Mouse (Mus musculus) cortical plate, adult 2 months (tissue): ENCODE measurements around the gene Rtl6. TPM values are rescaled to one million over a fixed set of nuclear protein-coding genes. Genes with fewer than 3 reads are reported as not detected.
A peak's percentile ranks its signal among the peaks of the same experiment; 100 is the strongest.

ENCODE experiments used
- H3K27ac ChIP-seq: fragments of 200-500 bp; 2 replicates; pipeline ENCODE4 v1.5.1; 2012; ENCODE audit warnings: low read length, control low read depth, inconsistent platforms; ENCODE audit not compliant: insufficient read depth
- H3K4me1 ChIP-seq: fragments of 200-500 bp; 2 replicates; pipeline ENCODE4 v1.6.1; 2011; ENCODE audit warnings: low read length; ENCODE audit not compliant: control insufficient read depth, insufficient read depth
- H3K4me3 ChIP-seq: fragments of 200-500 bp; 2 replicates; pipeline ENCODE4 v1.5.1; 2011; ENCODE audit warnings: mild to moderate bottlenecking, low read length, control low read depth; ENCODE audit not compliant: insufficient read depth
- CTCF ChIP-seq: fragments of 200-500 bp; IDR thresholded peaks from 2 replicates; pipeline ENCODE4 v1.5.1; 2011; ENCODE audit warnings: mild to moderate bottlenecking, control low read depth, low read length; ENCODE audit not compliant: insufficient read depth; ENCODE audit errors: extremely low read depth
- POLR2A ChIP-seq: fragments of 200-500 bp; IDR thresholded peaks from 2 replicates; pipeline ENCODE4 v1.6.1; 2011; ENCODE audit warnings: mild to moderate bottlenecking, low read length, control low read depth; ENCODE audit not compliant: insufficient read depth; ENCODE audit errors: extremely low read depth
- polyA plus RNA-seq: library from polyadenylated mRNA; depleted of rRNA; stranded (reverse); fragments of >200 nt; gene quantifications from 2 replicates; pipeline ENCODE4 v1.2.3, GENCODE M21; 2012

Gene Rtl6
- polyA plus RNA-seq, 1 experiment, result 34.6 TPM

- H3K4me1 ChIP-seq, result no peaks in the 10 kb centered on the region
- no peak for TF ChIP-seq POLR2A
- H3K4me3 ChIP-seq, result no peak overlapping the region
- no peak overlapping the region for H3K27ac ChIP-seq
These were observed 16.4 kb downstream of the Rtl6 start for GRCm38 (mm10) chr15:84541175-84541574.

GRCm38 (mm10) chr15:84538974-84539588, 18.5 kb downstream of the Rtl6 start:
- H3K4me3 ChIP-seq, result no peak overlapping the region
- TF ChIP-seq CTCF (no peak), POLR2A (no peak)
- H3K4me1 ChIP-seq, result no peaks in the 10 kb centered on the region
- H3K27ac ChIP-seq, result no peak overlapping the region

- no peak for TF ChIP-seq CTCF
- TF ChIP-seq POLR2A, result no peak
- H3K27ac ChIP-seq, result no peak overlapping the region
- 0 out of 2 replicates have a peak, but pooled peaks cover 1% of the 10 kb centered on the region for H3K4me1 ChIP-seq
- no peak overlapping the region for H3K4me3 ChIP-seq
These were observed 20.5 kb downstream of the Rtl6 start for GRCm38 (mm10) chr15:84537117-84537516.

GRCm38 (mm10) chr15:84536611-84537010, 21.0 kb downstream of the Rtl6 start:
- H3K4me3 ChIP-seq, result no peak overlapping the region
- H3K27ac ChIP-seq, result no peak overlapping the region
- TF ChIP-seq CTCF (no peak), POLR2A (no peak)
- H3K4me1 ChIP-seq, result 0 out of 2 replicates have a peak, but pooled peaks cover 1% of the 10 kb centered on the region

- Histone ChIP-seq H3K27ac (no peak overlapping the region), H3K4me3 (no peak overlapping the region), H3K4me1 (0 out of 2 replicates have a peak, but pooled peaks cover 1% of the 10 kb centered on the region)
- peak; percentile 33; the same call in 1 of the 2 replicates for TF ChIP-seq CTCF
- no peak for TF ChIP-seq POLR2A
These were observed 21.7 kb downstream of the Rtl6 start for GRCm38 (mm10) chr15:84535953-84536352.

GRCm38 (mm10) chr15:84532211-84532610, 25.4 kb downstream of the Rtl6 start:
- no peak overlapping the region for H3K27ac ChIP-seq
- H3K4me1 ChIP-seq, result 0 out of 2 replicates have a peak, but pooled peaks cover 1% of the 10 kb centered on the region
- no peak overlapping the region for H3K4me3 ChIP-seq
- TF ChIP-seq POLR2A, result no peak

- Histone ChIP-seq H3K4me1 (0 out of 2 replicates have a peak, but pooled peaks cover 1% of the 10 kb centered on the region), H3K27ac (no peak overlapping the region), H3K4me3 (no peak overlapping the region)
- TF ChIP-seq POLR2A (no peak), CTCF (no peak)
These were observed 26.1 kb downstream of the Rtl6 start for GRCm38 (mm10) chr15:84531535-84531934.

GRCm38 (mm10) chr15:84526921-84527320, 30.7 kb downstream of the Rtl6 start:
- no peak overlapping the region for H3K27ac ChIP-seq
- no peaks in the 10 kb centered on the region; the same call in 1 of the 2 replicates for H3K4me1 ChIP-seq
- H3K4me3 ChIP-seq, result no peak overlapping the region
- no peak for TF ChIP-seq CTCF
- TF ChIP-seq POLR2A, result no peak

- Histone ChIP-seq H3K4me1 (no peaks in the 10 kb centered on the region; the same call in 1 of the 2 replicates), H3K4me3 (no peak overlapping the region), H3K27ac (no peak overlapping the region)
- TF ChIP-seq CTCF, result no peak
- no peak for TF ChIP-seq POLR2A
These were observed 32.3 kb downstream of the Rtl6 start for GRCm38 (mm10) chr15:84525222-84525883.
